Mouse (Mus musculus) embryonic facial prominence, embryonic 11.5 days (tissue): ENCODE measurements at regions not wholly inside any gene's neighbourhood (a gene's known extent, or its start where the extent isn't known, plus 50 kb on each side); places are given as distances from the start of the nearest gene placed in this dataset.

Experiments
- ATAC-seq: fragments of 200-750 bp; cut with Nextera tagmentation; replicated peaks from 2 replicates; pipeline ENCODE4 v1.8.0; 2017; ENCODE audit warnings: low read depth; ENCODE audit not compliant: insufficient number of reproducible peaks, low FRiP score, low TSS enrichment
- DNase-seq: peaks from one replicate; pipeline ENCODE4 v3.0.0-alpha.2; 2015; ENCODE audit warnings: low spot score
- H3K27ac ChIP-seq: fragments of 300-500 bp; sonication (generic); replicated peaks from 2 replicates; pipeline ENCODE4 v1.5.1; 2014; ENCODE audit warnings: mild to moderate bottlenecking, low read depth, low read length, control low read depth
- H3K27me3 ChIP-seq: fragments of 300-500 bp; sonication (generic); 2 replicates; pipeline ENCODE4 v1.6.1; 2014; ENCODE audit warnings: mild to moderate bottlenecking, low read length, moderate library complexity, mixed read lengths; ENCODE audit not compliant: control insufficient read depth, insufficient read depth
- H3K36me3 ChIP-seq: fragments of 300-500 bp; sonication (generic); replicated peaks from 2 replicates; pipeline ENCODE4 v1.6.1; 2014; ENCODE audit warnings: low read depth, mild to moderate bottlenecking, low read length, moderate library complexity, mixed read lengths; ENCODE audit not compliant: control insufficient read depth, insufficient read depth
- H3K4me1 ChIP-seq: fragments of 300-500 bp; sonication (generic); 2 replicates; pipeline ENCODE4 v1.6.1; 2014; ENCODE audit warnings: low read length, mixed read lengths; ENCODE audit not compliant: control insufficient read depth, insufficient read depth
- H3K4me2 ChIP-seq: fragments of 300-500 bp; sonication (generic); 2 replicates; pipeline ENCODE4 v1.6.1; 2014; ENCODE audit warnings: low read depth, mild to moderate bottlenecking, control low read depth, low read length, moderate library complexity
- H3K4me3 ChIP-seq: fragments of 300-500 bp; sonication (generic); 2 replicates; pipeline ENCODE4 v1.5.1; 2014; ENCODE audit warnings: low read depth, low read length, control low read depth
- H3K9ac ChIP-seq: fragments of 300-500 bp; sonication (generic); replicated peaks from 2 replicates; pipeline ENCODE4 v1.6.1; 2014; ENCODE audit warnings: mild to moderate bottlenecking, control low read depth, low read length
- H3K9me3 ChIP-seq: fragments of 300-500 bp; sonication (generic); replicated peaks from 2 replicates; pipeline ENCODE4 v1.6.1; 2016; ENCODE audit warnings: mild to moderate bottlenecking, low read length, inconsistent platforms, mixed read lengths; ENCODE audit not compliant: control insufficient read depth
- WGBS: fragments of 180-500 bp; shearing (Covaris S2); extraction: QIAGEN DNeasy Blood & Tissue Kit; methylation state at CpG from one replicate; pipeline ENCODE4 v1.1.7; 2014; 5-methylcytosine and 5-hydroxymethylcytosine counted together

DNA sequence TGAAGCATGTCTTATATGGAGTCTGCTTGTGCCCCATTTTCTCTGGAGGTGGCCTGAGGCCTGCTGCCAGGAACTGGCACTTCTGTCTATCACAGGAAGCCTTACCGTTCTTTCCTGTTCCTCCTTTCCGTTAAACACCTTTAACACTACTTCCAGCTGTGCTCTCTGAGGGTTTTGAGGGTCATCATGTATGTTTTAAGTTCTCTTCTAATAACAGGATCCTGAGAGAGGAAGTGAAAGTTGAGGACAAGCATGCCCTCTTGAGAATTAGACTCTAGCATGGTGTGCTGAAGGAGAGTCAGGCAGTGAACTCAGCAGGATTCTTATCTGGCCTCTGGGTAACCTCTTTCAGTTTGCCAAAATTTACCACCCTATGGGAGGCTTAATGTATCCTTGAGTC lies 418.0 kb upstream of the 9430069I07Rik start:
- DNase-seq (no peak), ATAC-seq (no peak)
- no peak overlapping the region for H3K27ac ChIP-seq
- H3K9ac ChIP-seq = no peak overlapping the region
- no peaks in the 10 kb centered on the region for H3K4me1 ChIP-seq
- H3K4me2 ChIP-seq = no peak overlapping the region
- WGBS = 67% methylated on average over 2 of the region's 2 CpGs
- no peak overlapping the region for H3K4me3 ChIP-seq
- H3K9me3 ChIP-seq = no peaks in the 10 kb centered on the region
- no peaks in the 10 kb centered on the region for H3K27me3 ChIP-seq
- H3K36me3 ChIP-seq = no peaks in the 10 kb centered on the region

DNA sequence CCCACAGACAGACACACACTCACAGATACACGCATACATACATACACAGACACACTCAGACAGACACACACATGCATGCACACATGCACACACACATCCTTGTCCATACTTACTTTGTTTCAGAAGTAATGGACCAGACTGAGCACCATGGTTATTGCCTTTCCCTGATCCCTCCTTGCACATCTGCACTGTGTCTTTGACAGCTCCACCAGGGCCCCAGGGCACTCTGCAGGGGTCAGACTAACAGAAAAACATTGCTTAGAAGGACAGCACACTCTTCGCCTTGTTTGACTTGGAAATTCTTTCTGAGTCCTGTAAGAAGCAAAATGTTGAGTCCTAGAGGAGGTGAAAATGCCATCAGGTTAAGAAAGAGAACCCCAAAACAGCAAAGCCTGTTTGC lies 394.1 kb upstream of the 9430069I07Rik start:
- ATAC-seq = no peak
- H3K4me2 ChIP-seq = no peak overlapping the region
- no peaks in the 10 kb centered on the region for H3K36me3 ChIP-seq
- DNase-seq = peak; percentile 12
- H3K27ac ChIP-seq = no peak overlapping the region
- WGBS = 58% methylated on average over 2 of the region's 2 CpGs
- no peaks in the 10 kb centered on the region for H3K9me3 ChIP-seq
- H3K4me3 ChIP-seq = no peak overlapping the region
- H3K27me3 ChIP-seq = no peaks in the 10 kb centered on the region
- no peak overlapping the region for H3K9ac ChIP-seq
- no peaks in the 10 kb centered on the region for H3K4me1 ChIP-seq

DNA sequence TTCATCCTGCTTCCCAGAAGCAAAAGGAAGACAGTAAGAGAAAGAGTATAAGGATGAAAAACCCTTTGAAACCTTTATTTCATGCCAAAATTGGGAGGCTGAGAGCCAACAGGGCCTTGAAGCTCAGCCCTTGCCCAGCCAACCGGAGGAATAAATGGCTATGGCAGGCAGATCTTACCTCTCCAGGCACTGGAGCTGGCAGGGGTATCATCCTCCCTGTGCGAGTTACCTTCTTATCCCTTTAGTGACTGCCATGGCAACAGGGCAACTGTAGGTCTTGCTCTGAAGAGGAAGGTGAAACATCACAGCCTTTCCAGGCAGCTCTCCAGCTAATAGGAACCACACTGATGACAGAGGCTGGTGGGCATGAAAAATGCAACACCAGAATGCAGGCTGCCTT lies 393.3 kb upstream of the 9430069I07Rik start:
- Histone ChIP-seq H3K4me3 (no peak overlapping the region), H3K4me2 (no peak overlapping the region), H3K9me3 (no peaks in the 10 kb centered on the region), H3K36me3 (no peaks in the 10 kb centered on the region), H3K4me1 (no peaks in the 10 kb centered on the region), H3K27me3 (no peaks in the 10 kb centered on the region), H3K27ac (no peak overlapping the region), H3K9ac (no peak overlapping the region)
- DNase-seq (no peak), ATAC-seq (no peak)
- 53% methylated on average over 2 of the region's 2 CpGs for WGBS

DNA sequence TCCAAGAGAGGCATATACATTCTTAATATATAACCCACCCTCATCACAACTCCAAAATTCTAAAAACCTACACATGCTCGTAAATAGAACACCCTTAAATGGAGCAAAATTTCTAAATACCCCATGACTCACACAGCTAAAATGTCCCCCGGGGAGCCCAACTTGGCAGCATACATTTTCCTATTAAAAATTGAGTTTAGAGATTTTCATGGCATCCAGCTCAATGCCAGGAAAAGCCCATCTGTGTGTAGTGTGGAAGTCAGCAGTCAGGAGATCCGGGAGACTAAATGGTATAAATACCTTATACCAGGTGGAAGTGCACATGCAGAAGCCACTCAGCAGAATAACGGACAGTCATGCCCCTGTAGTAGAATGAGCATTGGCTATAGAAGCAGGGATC lies 389.4 kb upstream of the 9430069I07Rik start:
- no peak overlapping the region for H3K4me2 ChIP-seq
- DNase-seq = no peak
- no peaks in the 10 kb centered on the region for H3K4me1 ChIP-seq
- ATAC-seq = no peak
- no peak overlapping the region for H3K9ac ChIP-seq
- no peak overlapping the region for H3K27ac ChIP-seq
- H3K4me3 ChIP-seq = no peak overlapping the region
- WGBS = 86% methylated on average over 4 of the region's 4 CpGs
- H3K9me3 ChIP-seq = no peaks in the 10 kb centered on the region
- no peaks in the 10 kb centered on the region for H3K27me3 ChIP-seq
- no peaks in the 10 kb centered on the region for H3K36me3 ChIP-seq

DNA sequence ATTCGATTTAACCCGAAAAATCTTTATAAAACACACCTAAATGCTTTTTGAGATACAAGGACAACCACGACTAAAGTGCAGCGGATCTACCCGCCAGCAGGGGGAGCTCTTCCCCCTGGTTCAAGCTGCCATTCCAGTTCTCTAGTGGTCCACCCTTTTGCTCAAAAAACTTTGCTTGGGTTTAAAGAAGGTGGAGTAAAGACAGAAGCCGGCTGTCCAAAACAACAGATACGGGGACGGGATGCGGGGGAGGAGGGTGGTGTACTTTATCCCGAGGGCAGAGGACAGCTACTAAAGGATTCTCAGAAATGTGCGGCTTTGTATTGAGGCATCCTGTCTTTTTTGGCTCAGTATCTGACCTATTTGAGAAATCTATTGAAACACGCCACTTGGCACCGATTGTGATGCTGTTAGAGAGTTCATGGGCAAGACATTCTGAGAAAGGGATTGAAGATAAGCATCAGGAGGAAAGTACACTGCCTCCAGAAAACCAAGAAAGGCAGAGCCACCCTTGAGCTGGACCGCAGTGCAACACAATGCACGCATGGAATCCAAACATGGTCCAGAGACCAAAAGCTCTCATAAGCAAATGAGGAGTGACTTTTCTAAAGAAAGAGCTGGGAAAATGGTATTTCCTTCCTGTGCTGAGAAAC lies 385.6 kb upstream of the 9430069I07Rik start:
- ATAC-seq (no peak), DNase-seq (peak; percentile 62)
- Histone ChIP-seq H3K36me3 (no peaks in the 10 kb centered on the region), H3K27ac (no peak overlapping the region), H3K4me3 (no peak overlapping the region), H3K27me3 (no peaks in the 10 kb centered on the region), H3K9me3 (no peaks in the 10 kb centered on the region), H3K9ac (no peak overlapping the region), H3K4me2 (no peak overlapping the region), H3K4me1 (no peaks in the 10 kb centered on the region)
- WGBS = 39% methylated on average over 15 of the region's 15 CpGs

- Histone ChIP-seq H3K9ac (no peak overlapping the region), H3K4me3 (no peak overlapping the region), H3K36me3 (no peaks in the 10 kb centered on the region), H3K27me3 (no peaks in the 10 kb centered on the region), H3K27ac (no peak overlapping the region), H3K4me2 (no peak overlapping the region), H3K9me3 (no peaks in the 10 kb centered on the region), H3K4me1 (no peaks in the 10 kb centered on the region)
- ATAC-seq (no peak), DNase-seq (peak; percentile 68)
- 47% methylated on average over 4 of the region's 4 CpGs for WGBS
Measured at GRCm38 (mm10) chr15:34741488-34741887, 383.8 kb upstream of the 9430069I07Rik start.
